Mouse (Mus musculus) cerebellum, adult 2 months (tissue): ENCODE measurements around the gene Zcchc9.

Experiments
- CTCF ChIP-seq: fragments of 200-500 bp; IDR thresholded peaks from 2 replicates; pipeline ENCODE4 v1.5.1; 2011; ENCODE audit warnings: low read depth, mild to moderate bottlenecking, control low read depth, low read length, moderate library complexity, borderline replicate concordance; ENCODE audit not compliant: insufficient read depth
- POLR2A ChIP-seq: fragments of 200-500 bp; IDR thresholded peaks from 2 replicates; pipeline ENCODE4 v1.6.1; 2011; ENCODE audit warnings: low read length, control low read depth, borderline replicate concordance; ENCODE audit not compliant: insufficient read depth

DNA sequence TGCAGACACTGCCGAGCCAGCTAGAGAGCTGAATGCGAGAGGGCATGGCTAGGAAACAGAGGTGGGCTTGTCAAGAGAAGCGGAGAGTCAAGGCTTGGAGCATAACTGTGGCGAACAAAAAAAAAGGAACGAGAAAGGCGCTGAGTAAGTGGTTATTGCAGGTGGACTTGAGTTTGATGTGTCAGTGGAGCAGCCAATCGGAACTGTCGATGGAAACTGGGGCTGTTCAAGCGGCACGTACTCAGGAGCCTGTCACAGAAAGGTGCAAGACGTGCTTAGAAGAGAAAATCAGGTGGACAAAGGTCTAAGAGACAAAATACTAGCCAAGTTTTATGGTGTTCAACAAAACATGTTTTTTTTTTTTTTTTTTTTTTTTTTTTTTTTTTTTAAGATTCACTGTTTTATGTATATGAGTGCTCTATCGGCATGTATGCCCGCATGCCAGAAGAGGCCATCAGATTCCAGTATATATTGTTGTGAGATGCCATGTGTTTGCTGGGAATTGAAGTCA lies 12.5 kb downstream of the Zcchc9 start:
- no peak for TF ChIP-seq POLR2A
- no peak for TF ChIP-seq CTCF
